19 mouse cellular contexts compared by ENCODE assay signal in the genomic region with DNA sequence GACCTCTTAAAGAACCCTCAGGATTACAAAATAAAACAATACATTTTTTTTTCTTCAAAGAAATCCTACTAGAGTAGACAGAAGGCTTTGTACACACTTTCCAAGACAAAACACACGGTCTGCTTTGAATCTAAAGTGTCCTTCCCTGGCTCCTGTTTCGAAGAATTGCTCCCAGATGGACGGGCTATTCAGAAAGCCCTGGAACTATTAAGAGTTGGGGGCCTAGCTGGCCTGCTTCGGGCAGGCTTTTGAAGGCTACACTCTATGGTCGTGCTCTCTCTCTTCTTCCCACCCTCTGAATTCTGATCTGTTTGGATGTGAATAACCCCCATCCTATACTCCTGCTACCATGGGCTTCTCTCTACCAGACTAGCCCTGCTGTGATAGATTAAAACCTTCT.
DNase-seq lines count a peak whose midpoint lies in the region; ATAC-seq lines count a peak whose summit lies in the region.
"Had no signal": no experiment of that assay in that cellular context is flagged by ENCODE, and none has a peak within 500 bp of the region (broad histone marks: within the 10 kb centered on the region; RNA-seq: fewer than 3 reads in every experiment).

No protein-coding gene starts in this region.

- peak; percentile 55 for DNase-seq in embryonic facial prominence, embryonic 11.5 days (ENCODE audit: low spot score)
- DNase-seq in embryonic facial prominence, embryonic 10.5 days (ENCODE audit: low spot score), result no peak
- DNase-seq in heart, adult 11 months, result peak; percentile 70
- DNase-seq in heart, postnatal 14 days, result no peak
- DNase-seq: adrenal gland, adult 2 months; adrenal gland, adult 8-10 months; adrenal gland, postnatal 10 days; adrenal gland, postnatal 14 days; adrenal gland, postnatal 25 days; adrenal gland, postnatal 36 days; B cell, adult 2 months; cerebellum, adult 11 months; cerebellum, adult 11-12 months; cerebellum, adult 18-20 months had no signal

- no peaks in the 10 kb centered on the region for H3K36me3 ChIP-seq in embryonic facial prominence, embryonic 11.5 days (replicated peaks; ENCODE audit: control insufficient read depth, insufficient read depth, low read depth, low read length)
- no peaks in the 10 kb centered on the region for H3K36me3 ChIP-seq in embryonic facial prominence, embryonic 10.5 days (replicated peaks)
- H3K36me3 ChIP-seq: G1E had no signal

- intact Hi-C loops in heart, postnatal 14 days (cut with DNase I), result no loop called here

- 55% methylated on average over 5 of the region's 5 CpGs for WGBS in embryonic facial prominence, embryonic 11.5 days
- WGBS in embryonic facial prominence, embryonic 10.5 days, result 61% methylated on average over 5 of the region's 5 CpGs

- H3K4me3 ChIP-seq in embryonic facial prominence, embryonic 11.5 days (ENCODE audit: low read depth, low read length), result no peak overlapping the region
- H3K4me3 ChIP-seq in embryonic facial prominence, embryonic 10.5 days, result no peak overlapping the region

- H3K4me2 ChIP-seq in embryonic facial prominence, embryonic 11.5 days (ENCODE audit: low read depth, low read length), result no peak overlapping the region

- no peak overlapping the region for H3K27ac ChIP-seq in embryonic facial prominence, embryonic 11.5 days (replicated peaks; ENCODE audit: low read depth, low read length)
- H3K27ac ChIP-seq in embryonic facial prominence, embryonic 10.5 days (replicated peaks), result no peak overlapping the region

- H3K27me3 ChIP-seq in embryonic facial prominence, embryonic 11.5 days (ENCODE audit: control insufficient read depth, insufficient read depth, low read length), result no peaks in the 10 kb centered on the region
- H3K27me3 ChIP-seq in embryonic facial prominence, embryonic 10.5 days (replicated peaks; ENCODE audit: low read depth, poor library complexity, severe bottlenecking), result no peaks in the 10 kb centered on the region
- H3K27me3 ChIP-seq: CH12.LX, Patski had no signal

- H3K9ac ChIP-seq in embryonic facial prominence, embryonic 11.5 days (replicated peaks; ENCODE audit: low read length), result no peak overlapping the region

- no peaks in the 10 kb centered on the region for H3K4me1 ChIP-seq in embryonic facial prominence, embryonic 11.5 days (ENCODE audit: control insufficient read depth, insufficient read depth, low read length)
- H3K4me1 ChIP-seq in embryonic facial prominence, embryonic 10.5 days, result peaks cover 3% of the 10 kb centered on the region; the same call in 1 of the 2 replicates

- ATAC-seq in embryonic facial prominence, embryonic 11.5 days (replicated peaks; ENCODE audit: insufficient number of reproducible peaks, low FRiP score, low TSS enrichment, low read depth), result no peak
- ATAC-seq: activated CD4-positive, CD25-positive, alpha-beta regulatory T cell, adult 4 months; CD4-positive, CD25-positive, alpha-beta regulatory T cell, adult 4 months; Patski had no signal

- H3K9me3 ChIP-seq in embryonic facial prominence, embryonic 11.5 days (replicated peaks; ENCODE audit: control insufficient read depth, low read length), result no peaks in the 10 kb centered on the region
- H3K9me3 ChIP-seq in embryonic facial prominence, embryonic 10.5 days, result no peaks in the 10 kb centered on the region
- H3K9me3 ChIP-seq: G1E had no signal

Comparison
In these comparisons a context has a peak if more than half of its experiments do, and no peak if none do; other contexts are left out.
1. DNase-seq: peak in embryonic facial prominence, embryonic 11.5 days (single experiment) and heart, adult 11 months (single experiment); none in embryonic facial prominence, embryonic 10.5 days (single experiment) and heart, postnatal 14 days (0 of 2).